Mouse (Mus musculus) cerebellum, adult 2 months (tissue): ENCODE results near the gene Ssx2ip. TPM values are rescaled to one million over a fixed set of nuclear protein-coding genes. Genes with fewer than 3 reads are reported as not detected.

Experiments used
- DNase-seq, 2 experiments: peaks; one replicate each; pipeline ENCODE4 v3.0.0; 2021
- H3K27ac ChIP-seq: fragments of 200-500 bp; 2 replicates; pipeline ENCODE4 v1.5.1; 2012; ENCODE audit warnings: low read length, control low read depth, inconsistent platforms; ENCODE audit not compliant: insufficient read depth
- H3K27me3 ChIP-seq: fragments of 200-500 bp; 2 replicates; pipeline ENCODE4 v1.6.1; 2012; ENCODE audit warnings: inconsistent platforms, mild to moderate bottlenecking, low read length, moderate library complexity; ENCODE audit not compliant: control insufficient read depth, insufficient read depth
- H3K4me1 ChIP-seq: fragments of 200-500 bp; 2 replicates; pipeline ENCODE4 v1.6.1; 2011; ENCODE audit warnings: low read length; ENCODE audit not compliant: control insufficient read depth, insufficient read depth
- H3K4me3 ChIP-seq: fragments of 200-500 bp; replicated peaks from 2 replicates; pipeline ENCODE3; 2011; ENCODE audit warnings: mild to moderate bottlenecking, low read depth, low read length, control low read depth; ENCODE audit not compliant: insufficient read depth
- CTCF ChIP-seq: fragments of 200-500 bp; IDR thresholded peaks from 2 replicates; pipeline ENCODE4 v1.5.1; 2011; ENCODE audit warnings: low read depth, mild to moderate bottlenecking, control low read depth, low read length, moderate library complexity, borderline replicate concordance; ENCODE audit not compliant: insufficient read depth
- POLR2A ChIP-seq: fragments of 200-500 bp; IDR thresholded peaks from 2 replicates; pipeline ENCODE4 v1.6.1; 2011; ENCODE audit warnings: low read length, control low read depth, borderline replicate concordance; ENCODE audit not compliant: insufficient read depth
- WGBS: fragments of 180-500 bp; shearing (Covaris S2); methylation state at CpG from one replicate; pipeline ENCODE4 v1.1.7; 2018; 5-methylcytosine and 5-hydroxymethylcytosine counted together
- polyA plus RNA-seq: library from polyadenylated mRNA; depleted of rRNA; stranded (reverse); fragments of >200 nt; gene quantifications from 2 replicates; pipeline ENCODE4 v1.2.3, GENCODE M21; 2012

Ssx2ip gene
- polyA plus RNA-seq, 1 experiment = 33.2 TPM

GRCm38 (mm10) chr3:146376337-146377130 lies 27.9 kb upstream of the Ssx2ip start:
- no peaks in the 10 kb centered on the region for H3K27me3 ChIP-seq
- no peaks in the 10 kb centered on the region for H3K4me1 ChIP-seq
- TF ChIP-seq POLR2A = no peak
- TF ChIP-seq CTCF = no peak
- 87% methylated on average over 15 of the region's 15 CpGs for WGBS
- no peak overlapping the region for H3K4me3 ChIP-seq
- H3K27ac ChIP-seq = no peak overlapping the region
- DNase-seq = no peak

- no peak for DNase-seq
- WGBS = 88% methylated on average over 5 of the region's 5 CpGs
- Histone ChIP-seq H3K27ac (no peak overlapping the region), H3K27me3 (no peaks in the 10 kb centered on the region), H3K4me1 (no peaks in the 10 kb centered on the region), H3K4me3 (no peak overlapping the region)
- TF ChIP-seq CTCF = no peak
- TF ChIP-seq POLR2A = no peak
These were observed 27.2 kb upstream of the Ssx2ip start for GRCm38 (mm10) chr3:146377216-146377615.

GRCm38 (mm10) chr3:146378753-146379152 lies 25.7 kb upstream of the Ssx2ip start:
- Histone ChIP-seq H3K27me3 (no peaks in the 10 kb centered on the region), H3K27ac (no peak overlapping the region), H3K4me1 (no peaks in the 10 kb centered on the region), H3K4me3 (no peak overlapping the region)
- TF ChIP-seq CTCF = no peak
- no peak for TF ChIP-seq POLR2A
- 88% methylated on average over 8 of the region's 8 CpGs for WGBS
- DNase-seq = no peak

- Histone ChIP-seq H3K4me1 (no peaks in the 10 kb centered on the region), H3K4me3 (no peak overlapping the region), H3K27me3 (no peaks in the 10 kb centered on the region), H3K27ac (no peak overlapping the region)
- DNase-seq = no peak
- 24% methylated on average over 9 of the region's 9 CpGs for WGBS
- TF ChIP-seq POLR2A (no peak), CTCF (no peak)
These were observed 24.5 kb upstream of the Ssx2ip start for GRCm38 (mm10) chr3:146379740-146380466.

- Histone ChIP-seq H3K27me3 (no peaks in the 10 kb centered on the region), H3K4me1 (no peaks in the 10 kb centered on the region), H3K27ac (no peak overlapping the region), H3K4me3 (no peak overlapping the region)
- 84% methylated on average over 2 of the region's 2 CpGs for WGBS
- no peak for DNase-seq
- no peak for TF ChIP-seq CTCF
- no peak for TF ChIP-seq POLR2A
These were observed 23.6 kb upstream of the Ssx2ip start for GRCm38 (mm10) chr3:146380874-146381273.

- no peak overlapping the region for H3K27ac ChIP-seq
These were observed 23.0 kb upstream of the Ssx2ip start for GRCm38 (mm10) chr3:146381471-146381870.

GRCm38 (mm10) chr3:146386800-146387199 lies 17.6 kb upstream of the Ssx2ip start:
- Histone ChIP-seq H3K27ac (no peak overlapping the region), H3K4me3 (no peak overlapping the region), H3K4me1 (no peaks in the 10 kb centered on the region), H3K27me3 (no peaks in the 10 kb centered on the region)
- WGBS = 63% methylated on average over 3 of the region's 3 CpGs
- no peak for DNase-seq
- TF ChIP-seq CTCF = no peak
- no peak for TF ChIP-seq POLR2A

More at GRCm38 (mm10) chr3:146381471-146381870, 23.0 kb upstream of the Ssx2ip start:
- 92% methylated on average over 9 of the region's 9 CpGs for WGBS
- TF ChIP-seq POLR2A (no peak), CTCF (no peak)
- DNase-seq = no peak
- H3K27me3 ChIP-seq = no peaks in the 10 kb centered on the region
- no peaks in the 10 kb centered on the region for H3K4me1 ChIP-seq
- H3K4me3 ChIP-seq = no peak overlapping the region

GRCm38 (mm10) chr3:146392656-146393321 lies 11.7 kb upstream of the Ssx2ip start:
- no peak for DNase-seq
- Histone ChIP-seq H3K27ac (no peak overlapping the region), H3K4me3 (no peak overlapping the region), H3K4me1 (no peaks in the 10 kb centered on the region), H3K27me3 (no peaks in the 10 kb centered on the region)
- TF ChIP-seq POLR2A (no peak), CTCF (no peak)
- 76% methylated on average over 19 of the region's 19 CpGs for WGBS
